In genomic region chr10:33952509-33952908, GRCm38 (mm10) we compare ENCODE assay signal across 32 mouse cellular contexts. TPM values are rescaled to one million over a fixed set of nuclear protein-coding genes. Genes with fewer than 3 reads are reported as not detected.
DNase-seq lines count a peak whose midpoint lies in the region; ATAC-seq and TF ChIP-seq lines count a peak whose summit lies in the region.
"Had no signal": no experiment of that assay in that cellular context is flagged by ENCODE, and none has a peak within 500 bp of the region (broad histone marks: within the 10 kb centered on the region; RNA-seq: fewer than 3 reads in every experiment).

No protein-coding gene starts in this region.

- ATAC-seq in intestine, postnatal 0 days = no peak
- ATAC-seq in intestine, embryonic 16.5 days = no peak
- ATAC-seq: activated CD4-positive, CD25-positive, alpha-beta regulatory T cell, adult 4 months; forebrain, embryonic 16.5 days; inflammation-experienced regulatory T-cells, adult 6 months had no signal

- no peak for TF ChIP-seq EP300 in MEL (IDR thresholded peaks at IDR 0.05; ENCODE audit: low read depth in 1 of 2, low read length in 2 of 2)

- H3K4me2 ChIP-seq in intestine, postnatal 0 days (replicated peaks; ENCODE audit: low read depth) = no peak overlapping the region
- no peak overlapping the region for H3K4me2 ChIP-seq in intestine, embryonic 16.5 days (ENCODE audit: low read depth, low read length)
- H3K4me2 ChIP-seq: heart, embryonic 13.5 days; hindbrain, embryonic 15.5 days had no signal

- H3K36me3 ChIP-seq in intestine, postnatal 0 days (ENCODE audit: control insufficient read depth, insufficient read depth) = peaks cover 6% of the 10 kb centered on the region; the same call in 1 of the 2 replicates
- no peaks in the 10 kb centered on the region for H3K36me3 ChIP-seq in intestine, embryonic 16.5 days (ENCODE audit: control insufficient read depth, insufficient read depth, low read length)
- H3K36me3 ChIP-seq in MEL (ENCODE audit: control insufficient read depth in 1 of 2, insufficient read depth in 2 of 2, low read length in 2 of 2) = peaks cover 11 to 18% of the 10 kb centered on the region in 2 experiments

- TF ChIP-seq CTCF in intestine, postnatal 0 days (IDR thresholded peaks at IDR 0.05; ENCODE audit: low read depth) = 0 out of 2 replicates have a peak, but pooled peaks have one; percentile 7
- TF ChIP-seq CTCF in MEL (IDR thresholded peaks at IDR 0.05 in 2 of 3, conservative IDR thresholded peaks at IDR 0.05 in 1 of 3; ENCODE audit: control insufficient read depth in 1 of 3, insufficient read depth in 1 of 3, low read depth in 2 of 3, low read length in 3 of 3, poor library complexity in 1 of 3, severe bottlenecking in 1 of 3) = no peak; a peak in 1 of 6 replicates

- TF ChIP-seq RAD21 in MEL (IDR thresholded peaks at IDR 0.05; ENCODE audit: low read depth, low read length) = no peak

- H3K4me3 ChIP-seq in intestine, postnatal 0 days (ENCODE audit: low read depth, low read length) = no peak overlapping the region
- no peak overlapping the region for H3K4me3 ChIP-seq in intestine, embryonic 16.5 days (ENCODE audit: low read length)
- H3K4me3 ChIP-seq in MEL (ENCODE audit: control insufficient read depth in 1 of 2, insufficient read depth in 1 of 2, low read depth in 2 of 2, low read length in 2 of 2) = peak overlapping the region; percentile 42 to 100
- H3K4me3 ChIP-seq: erythroblast, embryonic 14.5 days; heart, embryonic 13.5 days; hindbrain, embryonic 15.5 days had no signal

- 85% methylated on average over 3 of the region's 3 CpGs for WGBS in intestine, postnatal 0 days
- 71% methylated on average over 3 of the region's 3 CpGs for WGBS in intestine, embryonic 16.5 days

- H3K27me3 ChIP-seq in intestine, postnatal 0 days (replicated peaks; ENCODE audit: control insufficient read depth, insufficient read depth, low read length) = no peaks in the 10 kb centered on the region
- no peaks in the 10 kb centered on the region for H3K27me3 ChIP-seq in intestine, embryonic 16.5 days (replicated peaks; ENCODE audit: control insufficient read depth, insufficient read depth, low read length)
- H3K27me3 ChIP-seq in MEL (ENCODE audit: control insufficient read depth in 1 of 2, insufficient read depth in 2 of 2, low read length in 2 of 2) = no peaks in the 10 kb centered on the region
- H3K27me3 ChIP-seq: heart, embryonic 13.5 days; hindbrain, embryonic 15.5 days had no signal

- TF ChIP-seq POLR2A in MEL (IDR thresholded peaks at IDR 0.05; ENCODE audit: control insufficient read depth in 1 of 2, insufficient read depth in 1 of 2, low read depth in 1 of 2, low read length in 2 of 2, poor library complexity in 1 of 2) = no peak

- peak; percentile 3 for DNase-seq in 3134 (ENCODE audit: extremely low read depth, insufficient read length, low spot score)
- DNase-seq in MEL (ENCODE audit: low read depth, low spot score) = no peak
- DNase-seq in adipocyte (ENCODE audit: low spot score) = peak; percentile 27
- DNase-seq in adrenal gland, postnatal 10 days = no peak
- DNase-seq in adrenal gland, postnatal 36 days = no peak
- DNase-seq: adrenal gland, postnatal 14 days; cerebellum, adult 2 months; cerebellum, postnatal 14 days; heart, postnatal 10 days; layer of hippocampus, postnatal 36 days; left cerebral cortex, postnatal 4 days; lung, adult 2 months; lung, postnatal 10 days; midbrain, embryonic 14.5 days; right cerebral cortex, adult 18-20 months; thymus, adult 2 months had no signal

- H3K79me2 ChIP-seq in MEL (ENCODE audit: control insufficient read depth, insufficient read depth, low read length, poor library complexity) = peaks cover 16% of the 10 kb centered on the region

- no peaks in the 10 kb centered on the region for H3K9me3 ChIP-seq in intestine, postnatal 0 days (ENCODE audit: control insufficient read depth)
- no peaks in the 10 kb centered on the region for H3K9me3 ChIP-seq in intestine, embryonic 16.5 days (ENCODE audit: control insufficient read depth, low read length)
- no peaks in the 10 kb centered on the region for H3K9me3 ChIP-seq in MEL (replicated peaks; ENCODE audit: insufficient read depth, low read length)
- H3K9me3 ChIP-seq: heart, embryonic 13.5 days; hindbrain, embryonic 15.5 days had no signal

- H3K4me1 ChIP-seq in intestine, postnatal 0 days (replicated peaks; ENCODE audit: control insufficient read depth, insufficient read depth, low read length) = no peaks in the 10 kb centered on the region
- peaks cover 5% of the 10 kb centered on the region; the same call in 1 of the 2 replicates for H3K4me1 ChIP-seq in intestine, embryonic 16.5 days (ENCODE audit: control insufficient read depth, insufficient read depth, low read length)
- peaks cover 7 to 11% of the 10 kb centered on the region in 2 experiments; a peak in 3 of 4 replicates for H3K4me1 ChIP-seq in MEL (ENCODE audit: control insufficient read depth in 1 of 2, insufficient read depth in 2 of 2, low read length in 2 of 2)

- no peak overlapping the region for H3K9ac ChIP-seq in intestine, postnatal 0 days (ENCODE audit: low read depth, low read length)
- no peak overlapping the region for H3K9ac ChIP-seq in intestine, embryonic 16.5 days (ENCODE audit: low read depth, low read length)
- H3K9ac ChIP-seq in MEL (ENCODE audit: control insufficient read depth, low read depth, low read length, poor library complexity, severe bottlenecking) = no peak overlapping the region
- H3K9ac ChIP-seq: heart, embryonic 13.5 days; hindbrain, embryonic 15.5 days; liver, embryonic 14.5 days had no signal

- H3K27ac ChIP-seq in intestine, postnatal 0 days (ENCODE audit: low read depth, low read length) = no peak overlapping the region
- no peak overlapping the region for H3K27ac ChIP-seq in intestine, embryonic 16.5 days (ENCODE audit: low read length)
- no peak overlapping the region for H3K27ac ChIP-seq in MEL (ENCODE audit: control insufficient read depth, low read depth, low read length)
- H3K27ac ChIP-seq: heart, embryonic 13.5 days; hindbrain, embryonic 15.5 days; liver, embryonic 14.5 days; macrophage; stomach, postnatal 0 days had no signal

TF ChIP-seq in MEL, 35 proteins besides CTCF, POLR2A, EP300 and RAD21:
- TF ChIP-seq SMC3 (IDR thresholded peaks at IDR 0.05; ENCODE audit: low read depth, low read length) (no peak), ZNF384 (IDR thresholded peaks at IDR 0.05; ENCODE audit: low read depth, low read length) (peak; percentile 92)
TF ChIP-seq in MEL: peak in this region for 1.

RNA-seq across cellular contexts. Expression of gene Zup1, which starts 1.4 kb away (rescaled TPM):
- 10.6 and 11.4 TPM in 2 replicates for polyA plus RNA-seq in intestine, postnatal 0 days (2015; fragmentation: Nextera tagmentation; extraction: Ambion mirVana)
- polyA plus RNA-seq in intestine, embryonic 16.5 days (2015; fragmentation: Nextera tagmentation; extraction: Ambion mirVana) = 15.7 and 16.6 TPM in 2 replicates
- total RNA-seq in MEL (2012; rRNA removed) = 6.6 and 6.9 TPM in 2 replicates
- polyA plus RNA-seq in MEL (2012; ENCODE audit: insufficient read depth in 1 of 2, insufficient read length in 2 of 2, low read depth in 1 of 2, low replicate concordance in 2 of 2, missing spikeins in 1 of 2) = 1 to 10 TPM in 1 of 2 experiments, not detected in 1; 6.0 TPM
- total RNA-seq in adrenal gland, postnatal 10 days (2021) = 10 to 100 TPM; 13.5 to 19.7 TPM
- total RNA-seq in adrenal gland, postnatal 36 days (2021) = 10 to 100 TPM; 14.6 to 15.5 TPM

RNA-seq across cellular contexts. Expression of gene Rsph4a, which starts 47.6 kb away (rescaled TPM):
- polyA plus RNA-seq in intestine, postnatal 0 days (2015; fragmentation: Nextera tagmentation; extraction: Ambion mirVana) = 0.66 and 0.67 TPM in 2 replicates
- polyA plus RNA-seq in intestine, embryonic 16.5 days (2015; fragmentation: Nextera tagmentation; extraction: Ambion mirVana) = 0.05 and 0.20 TPM in 2 replicates
- total RNA-seq in MEL (2012; rRNA removed) = not detected in 2 replicates
- polyA plus RNA-seq in MEL (2012; ENCODE audit: insufficient read depth in 1 of 2, insufficient read length in 2 of 2, low read depth in 1 of 2, low replicate concordance in 2 of 2, missing spikeins in 1 of 2) = not detected
- total RNA-seq in adrenal gland, postnatal 10 days (2021) = under 1 TPM; 0.09 to 0.27 TPM
- 1 to 10 TPM in 1 of 2 experiments, under 1 TPM in 1; 0.20 to 1.1 TPM for total RNA-seq in adrenal gland, postnatal 36 days (2021)
- total RNA-seq: gastrocnemius, adult 8-10 months; gastrocnemius, postnatal 4 days; heart, adult 8-10 months; heart, postnatal 10 days; hematopoietic stem cell, adult 5-6 weeks; monocyte, adult 5-6 weeks had no signal
- polyA plus RNA-seq: activated CD4-positive, CD25-positive, alpha-beta regulatory T cell, adult 4 months; erythroblast, embryonic 14.5 days; heart, embryonic 13.5 days; liver, embryonic 14.5 days; macrophage; stomach, postnatal 0 days had no signal

Comparison
In these comparisons a context has a peak if more than half of its experiments do, and no peak if none do; other contexts are left out.
1. H3K4me3 ChIP-seq: peak in MEL (2 of 2); none in intestine, postnatal 0 days (single experiment) and intestine, embryonic 16.5 days (single experiment).
2. DNase-seq: peak in 3134 (single experiment) and adipocyte (single experiment); none in MEL (single experiment), adrenal gland, postnatal 10 days (single experiment) and adrenal gland, postnatal 36 days (0 of 2).